Mouse (Mus musculus): ENCODE results near the gene Lrrc8e. TPM values are rescaled to one million over a fixed set of nuclear protein-coding genes. Genes with fewer than 3 reads are reported as not detected.

Lrrc8e gene
- polyA plus RNA-seq, 1 experiment from 2014 or later, result 0.20 TPM

DNA sequence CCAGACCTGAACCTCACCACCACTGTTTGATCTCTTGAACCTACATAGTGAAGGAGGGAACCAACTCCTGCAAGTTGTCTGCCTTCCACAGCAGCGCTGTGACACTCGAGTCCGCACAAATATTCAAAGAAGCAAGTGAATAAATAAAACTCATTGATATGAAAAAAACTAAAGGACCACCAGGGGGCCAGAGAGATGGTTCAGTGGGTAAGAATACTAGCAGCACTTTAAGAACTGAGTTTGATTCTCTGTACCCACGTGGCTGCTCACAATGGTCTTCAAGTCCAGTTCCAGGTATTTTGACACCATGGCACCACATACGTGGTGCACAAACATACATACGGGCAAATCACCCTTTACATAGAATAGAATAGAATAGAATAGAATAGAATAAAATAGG is 15.5 kb upstream of the Lrrc8e start:
- no peak overlapping the region for H3K27ac ChIP-seq
- no peaks in the 10 kb centered on the region for H3K9me3 ChIP-seq (replicated peaks)
- H3K36me3 ChIP-seq, result no peaks in the 10 kb centered on the region
- 82% methylated on average over 6 of the region's 6 CpGs for WGBS
- peaks cover 38% of the 10 kb centered on the region for H3K4me1 ChIP-seq
- no peak for DNase-seq (ENCODE audit: low spot score)
- no peak overlapping the region for H3K4me3 ChIP-seq
- peaks cover 95% of the 10 kb centered on the region for H3K27me3 ChIP-seq (ENCODE audit: low read depth, poor library complexity, severe bottlenecking)

DNA sequence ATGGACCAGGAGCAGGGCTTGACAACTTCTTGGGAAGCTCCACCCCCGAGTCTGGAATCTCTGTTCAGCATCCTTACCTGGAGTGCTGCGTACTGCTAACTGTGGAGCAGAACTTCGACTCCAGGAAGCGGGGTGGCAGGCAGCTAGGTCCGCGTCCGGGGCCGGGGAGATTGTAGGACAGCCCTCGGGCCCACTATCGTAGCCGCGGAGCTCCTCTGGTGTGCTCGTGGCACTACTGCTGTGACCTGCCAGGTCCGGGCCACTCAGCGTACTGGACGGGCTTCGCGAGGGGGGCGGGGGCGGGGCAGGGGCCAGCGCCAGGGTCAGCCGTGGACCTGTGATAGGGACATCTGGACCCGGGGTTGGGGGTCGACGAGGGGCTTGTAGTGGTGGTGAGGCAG is 13.8 kb upstream of the Lrrc8e start:
- 2% methylated on average over 25 of the region's 25 CpGs for WGBS
- peak overlapping the region; percentile 54 for H3K4me3 ChIP-seq
- peaks cover 95% of the 10 kb centered on the region for H3K27me3 ChIP-seq (ENCODE audit: low read depth, poor library complexity, severe bottlenecking)
- H3K9me3 ChIP-seq (replicated peaks), result no peaks in the 10 kb centered on the region
- H3K27ac ChIP-seq, result peak overlapping the region; percentile 70
- no peaks in the 10 kb centered on the region for H3K36me3 ChIP-seq
- DNase-seq (ENCODE audit: low spot score), result peak; percentile 67
- H3K4me1 ChIP-seq, result peaks cover 40% of the 10 kb centered on the region

DNA sequence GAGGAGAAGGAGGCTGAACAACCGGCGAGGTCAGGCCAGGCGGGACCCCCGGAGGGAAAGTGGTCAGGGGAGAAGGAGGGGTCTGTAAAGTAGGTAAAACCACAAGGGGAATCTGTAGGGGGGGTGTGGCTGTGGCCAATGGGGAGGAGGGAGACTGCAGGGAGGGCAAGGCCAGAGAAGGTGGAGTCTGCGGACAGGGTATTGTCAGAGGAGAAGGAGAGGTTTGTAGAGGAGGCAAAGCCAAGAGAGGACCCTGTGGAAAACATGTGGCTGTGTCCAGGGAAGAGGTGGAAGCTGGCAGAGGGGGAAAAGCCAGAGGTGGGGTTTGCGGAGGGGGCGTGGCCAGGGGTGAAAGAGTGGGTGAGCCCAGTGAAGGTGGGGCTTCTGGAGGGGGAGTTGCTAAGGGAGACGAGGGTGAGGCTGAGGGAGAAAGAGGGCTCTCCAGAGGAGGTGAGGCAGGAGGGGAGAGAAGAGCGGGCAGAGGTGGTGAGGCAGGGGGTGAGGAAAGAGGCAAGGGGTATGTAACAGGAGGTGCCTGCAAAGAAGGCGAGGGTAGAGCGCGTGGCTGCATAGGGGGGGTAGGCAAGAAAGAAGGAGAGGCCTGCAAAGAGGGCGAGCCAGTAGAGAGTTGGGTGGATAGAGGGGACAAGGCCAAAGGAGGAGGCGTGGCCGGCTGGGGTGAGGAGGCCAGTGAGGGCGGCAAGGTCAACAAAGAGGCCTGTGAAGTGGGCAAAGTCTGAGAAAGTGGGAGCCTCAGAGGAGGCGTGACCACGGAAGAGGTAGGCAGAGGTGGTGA is 13.2 kb upstream of the Lrrc8e start:
- 3% methylated on average over 18 of the region's 18 CpGs for WGBS
- peak overlapping the region; percentile 70 for H3K27ac ChIP-seq
- H3K27me3 ChIP-seq (ENCODE audit: low read depth, poor library complexity, severe bottlenecking), result peaks cover 95% of the 10 kb centered on the region
- no peaks in the 10 kb centered on the region for H3K9me3 ChIP-seq (replicated peaks)
- no peaks in the 10 kb centered on the region for H3K36me3 ChIP-seq
- peaks cover 40% of the 10 kb centered on the region for H3K4me1 ChIP-seq
- peak overlapping the region; percentile 54 for H3K4me3 ChIP-seq
- DNase-seq (ENCODE audit: low spot score), result peak; percentile 70

DNA sequence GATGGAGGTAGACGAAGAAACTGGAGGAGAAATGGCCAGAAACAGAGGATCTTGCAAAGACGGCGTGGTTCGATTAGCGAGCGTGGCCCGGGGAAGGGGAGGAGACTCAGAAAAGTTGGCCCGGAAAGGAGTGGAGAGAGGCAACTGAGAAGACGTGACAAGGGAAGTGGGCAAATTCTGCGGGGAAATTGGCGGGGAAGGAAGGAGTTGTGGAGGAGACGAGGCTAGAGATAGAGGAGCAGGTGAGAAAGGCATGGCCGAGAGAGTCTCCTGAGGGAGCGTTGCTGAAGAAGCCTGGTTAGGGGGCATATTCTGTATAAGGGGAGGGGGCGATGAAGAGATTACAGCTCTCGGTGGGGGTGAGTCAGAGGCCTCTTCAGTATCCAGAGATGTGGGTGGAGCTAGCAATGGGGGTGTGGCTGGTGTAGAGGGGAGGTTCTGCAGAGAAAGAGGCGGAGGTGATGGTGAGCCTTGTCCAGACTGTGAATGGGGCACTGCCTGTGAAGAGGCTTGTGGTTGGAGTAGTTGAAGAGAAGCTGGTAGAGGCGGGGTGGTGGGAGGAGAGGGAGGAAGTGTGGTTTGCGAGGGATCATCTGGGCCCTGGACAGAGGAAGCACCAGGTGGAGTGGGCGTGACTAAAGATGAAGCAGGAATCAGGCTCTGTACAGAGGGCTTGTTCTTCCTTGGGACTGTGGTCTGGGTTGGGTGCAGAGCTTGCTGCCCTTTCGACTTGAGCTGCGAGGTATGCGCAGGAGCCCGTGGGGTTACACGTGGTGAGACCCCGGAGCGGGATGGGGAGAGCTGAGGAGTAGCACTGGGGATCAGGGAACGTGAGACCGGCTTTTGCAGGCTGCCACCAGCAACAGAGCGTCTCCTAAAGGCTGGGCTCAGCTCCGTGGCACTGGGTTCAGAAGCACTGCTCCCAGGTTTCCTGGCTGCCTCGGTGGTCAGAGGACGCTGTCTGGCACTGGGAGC is 12.3 kb upstream of the Lrrc8e start:
- Histone ChIP-seq H3K36me3 (no peaks in the 10 kb centered on the region), H3K9me3 (replicated peaks) (no peaks in the 10 kb centered on the region), H3K4me1 (peaks cover 40% of the 10 kb centered on the region), H3K27ac (peak overlapping the region; percentile 70), H3K4me3 (peak overlapping the region; percentile 54), H3K27me3 (ENCODE audit: low read depth, poor library complexity, severe bottlenecking) (peaks cover 97% of the 10 kb centered on the region)
- peak; percentile 50 for DNase-seq (ENCODE audit: low spot score)
- WGBS, result 6% methylated on average over 33 of the region's 33 CpGs

DNA sequence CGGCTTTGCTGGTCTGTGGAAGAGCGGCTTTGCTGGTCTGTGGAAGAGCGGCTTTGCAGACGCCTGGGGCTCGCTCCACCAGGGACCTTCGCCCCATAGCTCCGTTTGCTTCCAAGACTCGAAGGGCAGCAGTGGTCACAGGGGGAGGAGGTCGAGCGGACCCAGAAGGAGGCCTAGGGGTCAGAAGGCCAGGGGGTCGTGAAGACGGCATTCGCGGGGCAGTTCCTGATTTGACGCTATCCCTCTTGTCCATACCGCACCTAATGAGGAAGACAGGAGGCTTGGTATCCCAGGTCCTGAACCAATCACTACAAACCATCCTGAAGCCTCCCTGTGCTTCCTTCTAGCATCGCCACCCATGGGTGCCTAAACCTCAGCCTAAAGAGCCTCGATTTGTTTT is 10.3 kb upstream of the Lrrc8e start:
- Histone ChIP-seq H3K27me3 (ENCODE audit: low read depth, poor library complexity, severe bottlenecking) (peaks cover 80% of the 10 kb centered on the region), H3K27ac (peak overlapping the region; percentile 71; the same call in 1 of the 2 replicates)
- no peak for DNase-seq (ENCODE audit: low spot score)

DNA sequence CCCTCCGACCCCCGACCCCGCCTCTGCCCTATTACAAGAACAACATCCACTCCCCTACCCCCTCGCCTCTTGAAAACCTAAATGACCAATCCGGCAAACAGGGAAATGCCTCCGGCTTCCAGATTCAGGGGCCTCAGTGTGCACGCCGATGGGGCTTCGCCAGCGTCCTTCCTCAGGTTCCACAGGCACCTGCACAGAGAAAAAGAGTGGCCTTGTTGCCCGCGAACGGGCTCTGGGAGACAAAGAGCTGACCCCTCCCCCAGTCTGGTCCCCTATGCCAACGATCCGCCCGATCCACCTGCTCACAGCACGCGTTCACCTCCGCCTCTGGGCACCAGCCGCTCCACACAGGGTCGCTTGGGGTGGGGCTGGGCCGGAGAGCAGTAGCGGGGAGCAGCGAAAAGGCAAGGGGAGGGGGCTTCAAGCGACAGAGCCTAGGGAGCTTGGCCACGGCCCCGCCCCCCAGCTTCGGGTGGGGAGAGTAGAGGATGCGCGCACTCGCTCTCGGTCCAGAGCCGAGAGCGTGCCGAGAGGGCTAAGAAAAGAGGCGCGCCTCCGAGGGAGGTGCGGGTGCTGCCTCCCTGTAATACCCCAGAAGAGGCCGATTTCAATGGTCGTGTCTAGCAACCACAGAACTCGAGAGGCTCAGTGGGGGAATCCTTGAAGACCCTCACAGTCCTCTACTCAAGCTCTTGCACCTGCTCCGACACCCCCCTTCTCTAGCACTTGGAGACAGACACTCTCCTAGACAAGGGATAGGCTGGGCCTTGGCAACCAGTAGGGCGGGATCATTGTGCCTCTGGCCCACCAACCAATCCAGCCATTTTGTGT is 9.6 kb upstream of the Lrrc8e start, which contains the start of gene Prr36:
TSS of gene Prr36 (minus strand) at position 669 of the 831 bp plus-strand sequence.
- Histone ChIP-seq H3K27ac (peak within 1 kb of the TSS; percentile 71), H3K4me1 (peaks cover 40% of the 10 kb centered on the region), H3K27me3 (ENCODE audit: low read depth, poor library complexity, severe bottlenecking) (peaks cover 75% of the 10 kb centered on the region), H3K9me3 (replicated peaks) (no peaks in the 10 kb centered on the region), H3K4me3 (peak within 1 kb of the TSS; percentile 63), H3K36me3 (no peaks in the 10 kb centered on the region)
- 3% methylated on average over 44 of the region's 44 CpGs for WGBS
- peak; percentile 68 for DNase-seq (ENCODE audit: low spot score)

More for the DNA sequence above, 10.3 kb upstream of the Lrrc8e start:
- Histone ChIP-seq H3K9me3 (replicated peaks) (no peaks in the 10 kb centered on the region), H3K4me1 (peaks cover 40% of the 10 kb centered on the region), H3K36me3 (no peaks in the 10 kb centered on the region), H3K4me3 (peak overlapping the region; percentile 63)
- 10% methylated on average over 18 of the region's 18 CpGs for WGBS

DNA sequence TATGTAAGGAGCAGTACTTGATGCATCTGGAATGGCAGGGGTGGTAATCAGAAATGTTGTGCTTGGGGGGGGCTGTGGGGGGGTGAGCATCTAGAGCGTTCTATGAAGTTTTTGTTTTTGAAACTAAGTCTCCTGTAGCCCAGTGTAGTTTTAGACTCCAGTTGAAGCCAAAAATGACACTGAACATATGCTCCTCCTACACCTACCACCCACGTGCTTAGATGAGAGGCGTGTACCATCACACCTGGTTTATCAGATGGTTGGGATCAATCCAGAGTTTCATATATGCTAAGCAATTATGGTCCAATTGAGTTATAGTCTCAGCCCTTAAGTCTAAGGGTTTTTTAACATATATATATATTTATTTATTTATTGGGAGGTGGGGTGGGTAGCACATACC is 7.0 kb upstream of the Lrrc8e start:
- Histone ChIP-seq H3K27ac (no peak overlapping the region), H3K36me3 (no peaks in the 10 kb centered on the region), H3K4me1 (peaks cover 19% of the 10 kb centered on the region), H3K9me3 (replicated peaks) (no peaks in the 10 kb centered on the region), H3K27me3 (ENCODE audit: low read depth, poor library complexity, severe bottlenecking) (peaks cover 59% of the 10 kb centered on the region), H3K4me3 (no peak overlapping the region)
- 89% methylated on average over 3 of the region's 3 CpGs for WGBS
- no peak for DNase-seq (ENCODE audit: low spot score)

DNA sequence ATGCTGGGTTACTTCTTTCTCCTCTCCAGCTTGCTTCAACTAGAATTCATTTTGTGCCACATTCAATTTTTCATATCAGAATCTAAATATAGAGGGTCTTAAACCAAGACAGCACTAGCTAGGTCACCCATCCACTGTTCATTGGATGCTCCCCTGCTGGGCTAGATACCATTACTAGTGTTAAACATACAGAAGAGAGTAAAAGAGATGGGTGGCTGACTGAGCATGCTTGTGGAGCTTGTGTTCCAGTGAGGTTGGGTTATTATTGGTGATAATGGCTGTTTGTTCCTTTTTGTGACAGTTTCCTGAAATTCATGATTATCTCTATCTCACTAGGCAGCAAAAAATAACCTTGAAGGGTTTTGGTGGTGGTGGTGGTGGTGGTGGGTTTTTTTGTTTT is 4.6 kb upstream of the Lrrc8e start:
- H3K36me3 ChIP-seq, result no peaks in the 10 kb centered on the region
- no peak overlapping the region for H3K4me3 ChIP-seq
- DNase-seq (ENCODE audit: low spot score), result no peak
- no peak overlapping the region for H3K27ac ChIP-seq
- H3K27me3 ChIP-seq (ENCODE audit: low read depth, poor library complexity, severe bottlenecking), result peaks cover 59% of the 10 kb centered on the region
- peaks cover 11% of the 10 kb centered on the region for H3K4me1 ChIP-seq
- H3K9me3 ChIP-seq (replicated peaks), result no peaks in the 10 kb centered on the region

DNA sequence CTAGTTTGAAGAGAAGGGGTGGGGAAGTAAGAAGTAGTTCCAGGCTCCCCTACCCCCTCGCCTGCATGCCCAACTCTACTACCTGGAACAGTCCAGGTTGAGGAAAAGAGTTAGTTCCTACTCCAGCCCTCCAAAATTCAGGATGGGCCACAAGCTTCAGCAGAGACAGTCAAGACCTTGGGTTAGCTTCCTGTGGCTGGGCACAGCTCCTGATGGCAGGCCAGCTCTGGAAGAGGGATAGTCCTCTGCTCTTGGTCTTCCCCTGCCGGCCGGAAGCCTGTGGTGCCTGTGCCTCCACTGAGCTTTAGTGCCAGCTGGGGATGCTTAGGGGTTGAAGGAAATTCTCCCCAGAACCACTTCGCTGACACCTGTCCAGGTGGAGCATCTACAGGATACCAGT is 304 bp upstream of the Lrrc8e start:
- peaks cover 56% of the 10 kb centered on the region for H3K27me3 ChIP-seq (ENCODE audit: low read depth, poor library complexity, severe bottlenecking)
- 20% methylated on average over 4 of the region's 4 CpGs for WGBS

DNA sequence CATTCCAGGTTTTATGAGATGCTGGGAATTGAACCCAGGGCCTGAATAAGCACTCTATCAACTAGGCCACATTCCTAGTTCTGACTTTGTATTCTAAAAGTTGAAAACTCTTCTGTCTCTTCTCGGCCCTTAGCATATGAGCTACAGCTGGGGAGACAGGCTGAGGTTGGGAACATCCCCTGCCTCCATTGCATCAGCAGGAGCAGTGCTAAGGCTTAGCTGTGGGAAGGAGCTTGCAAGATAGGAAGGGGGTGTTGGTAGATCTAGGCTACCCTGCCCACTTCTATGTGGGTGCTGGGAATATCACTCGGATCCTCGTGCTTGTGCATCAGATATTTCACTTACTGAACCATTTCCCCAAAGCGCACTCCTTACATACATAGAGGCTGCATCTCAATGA is 1.3 kb downstream of the Lrrc8e start:
- H3K4me3 ChIP-seq, result no peak overlapping the region
- no peaks in the 10 kb centered on the region for H3K9me3 ChIP-seq (replicated peaks)
- no peak for DNase-seq (ENCODE audit: low spot score)
- peaks cover 56% of the 10 kb centered on the region for H3K27me3 ChIP-seq (ENCODE audit: low read depth, poor library complexity, severe bottlenecking)
- H3K27ac ChIP-seq, result no peak overlapping the region
- WGBS, result 93% methylated on average over 4 of the region's 4 CpGs
- H3K36me3 ChIP-seq, result no peaks in the 10 kb centered on the region
- H3K4me1 ChIP-seq, result peaks cover 8% of the 10 kb centered on the region

More for the DNA sequence above, 304 bp upstream of the Lrrc8e start:
- Histone ChIP-seq H3K4me3 (peak overlapping the region; percentile 41), H3K9me3 (replicated peaks) (no peaks in the 10 kb centered on the region), H3K4me1 (peaks cover 8% of the 10 kb centered on the region), H3K36me3 (no peaks in the 10 kb centered on the region), H3K27ac (peak overlapping the region; percentile 16; the same call in 1 of the 2 replicates)
- DNase-seq (ENCODE audit: low spot score), result no peak

DNA sequence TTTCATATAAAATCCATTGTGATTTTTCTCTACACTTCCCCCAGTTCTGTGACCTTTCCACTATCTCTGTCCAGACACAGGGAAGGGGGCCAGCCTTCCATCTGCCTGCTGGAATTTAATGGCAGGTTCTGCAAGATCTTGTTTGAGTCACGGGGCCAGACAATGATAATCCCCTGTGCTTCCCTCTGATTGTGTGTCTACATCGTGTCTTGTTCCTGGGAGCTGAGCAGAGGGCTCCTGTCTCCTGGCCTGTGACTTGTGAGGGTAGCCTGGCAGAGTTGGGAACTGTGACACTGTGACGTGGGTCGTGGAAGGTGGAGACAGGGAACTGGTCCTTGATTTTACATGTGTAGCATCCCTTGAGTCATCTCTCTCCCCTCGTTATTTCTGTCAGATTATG is 3.2 kb downstream of the Lrrc8e start:
- Histone ChIP-seq H3K27ac (no peak overlapping the region), H3K4me1 (peaks cover 8% of the 10 kb centered on the region), H3K4me3 (no peak overlapping the region), H3K27me3 (ENCODE audit: low read depth, poor library complexity, severe bottlenecking) (peaks cover 45% of the 10 kb centered on the region), H3K9me3 (replicated peaks) (no peaks in the 10 kb centered on the region), H3K36me3 (no peaks in the 10 kb centered on the region)
- DNase-seq (ENCODE audit: low spot score), result no peak
- WGBS, result 68% methylated on average over 5 of the region's 5 CpGs

DNA sequence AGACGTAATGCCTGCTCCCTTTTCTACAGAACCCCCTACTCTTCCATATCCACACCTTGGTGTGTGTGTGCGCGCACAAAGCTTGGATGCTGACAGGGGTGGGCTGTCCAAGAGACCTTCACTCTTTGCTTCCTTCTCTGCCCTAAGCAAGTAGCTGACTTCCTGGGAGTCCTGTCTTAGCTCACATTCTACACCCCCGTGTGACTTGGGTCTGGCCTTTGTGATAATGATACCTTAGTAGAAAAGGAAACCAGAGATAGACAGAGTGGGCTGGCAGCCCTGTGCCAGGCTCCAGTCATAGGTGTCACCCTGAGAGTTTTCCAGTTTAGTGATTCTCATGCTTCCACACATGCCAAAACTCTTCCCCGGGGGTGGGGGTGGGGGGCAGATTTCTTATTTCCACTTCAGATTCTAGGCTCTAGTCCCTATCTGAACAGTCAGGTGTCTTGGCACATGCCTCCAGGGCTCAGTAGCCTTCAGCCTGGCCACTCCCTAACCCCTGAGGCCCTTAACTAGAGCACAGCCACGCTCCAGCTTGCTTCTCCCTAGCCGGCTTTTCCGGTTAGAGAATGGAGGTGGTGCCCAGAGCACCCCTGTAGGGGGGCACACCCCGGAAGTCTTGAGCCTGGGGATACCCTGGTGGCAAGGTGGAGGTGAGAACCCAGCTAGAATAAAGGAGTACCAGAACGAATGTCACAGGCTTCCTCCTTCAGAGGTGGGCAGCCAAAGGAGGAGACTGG is 4.2 kb downstream of the Lrrc8e start:
- H3K36me3 ChIP-seq, result no peaks in the 10 kb centered on the region
- no peaks in the 10 kb centered on the region for H3K9me3 ChIP-seq (replicated peaks)
- H3K27ac ChIP-seq, result no peak overlapping the region
- no peak overlapping the region for H3K4me3 ChIP-seq
- DNase-seq (ENCODE audit: low spot score), result no peak
- H3K27me3 ChIP-seq (ENCODE audit: low read depth, poor library complexity, severe bottlenecking), result peaks cover 39% of the 10 kb centered on the region
- WGBS, result 56% methylated on average over 10 of the region's 10 CpGs
- peaks cover 8% of the 10 kb centered on the region for H3K4me1 ChIP-seq
